Mouse (Mus musculus): Measurements from ENCODE around the gene Gm7073. TPM values are rescaled to one million over a fixed set of nuclear protein-coding genes. Genes with fewer than 3 reads are reported as not detected.
A peak's percentile ranks its signal among the peaks of the same experiment; 100 is the strongest.

The Gm7073 gene
- total RNA-seq (2017): not detected in 3 replicates

- ATAC-seq (replicated peaks; ENCODE audit: insufficient number of reproducible peaks, low FRiP score, low TSS enrichment, poor library complexity, severe bottlenecking): no peak
These were observed at the start of gene Gm7073 for GRCm38 (mm10) chrX:60539149-60539548. Gene Gm7073 (minus strand): TSS chrX:60539249.

GRCm38 (mm10) chrX:60570539-60570938 is 31.5 kb upstream of the Gm7073 start:
- no peak for ATAC-seq (replicated peaks; ENCODE audit: insufficient number of reproducible peaks, low FRiP score, low TSS enrichment, poor library complexity, severe bottlenecking)

- no peak for ATAC-seq (replicated peaks; ENCODE audit: insufficient number of reproducible peaks, low FRiP score, low TSS enrichment, poor library complexity, severe bottlenecking)
These were observed 30.0 kb upstream of the Gm7073 start for GRCm38 (mm10) chrX:60569047-60569446.

- ATAC-seq (replicated peaks; ENCODE audit: insufficient number of reproducible peaks, low FRiP score, low TSS enrichment, poor library complexity, severe bottlenecking): no peak
These were observed 16.2 kb upstream of the Gm7073 start for GRCm38 (mm10) chrX:60555242-60555641.

GRCm38 (mm10) chrX:60547444-60548304 is 8.6 kb upstream of the Gm7073 start:
- no peak for ATAC-seq (replicated peaks; ENCODE audit: insufficient number of reproducible peaks, low FRiP score, low TSS enrichment, poor library complexity, severe bottlenecking)

- ATAC-seq (replicated peaks; ENCODE audit: insufficient number of reproducible peaks, low FRiP score, low TSS enrichment, poor library complexity, severe bottlenecking): no peak
These were observed 8.0 kb upstream of the Gm7073 start for GRCm38 (mm10) chrX:60547098-60547443.

- ATAC-seq (replicated peaks; ENCODE audit: insufficient number of reproducible peaks, low FRiP score, low TSS enrichment, poor library complexity, severe bottlenecking): no peak
These were observed 6.9 kb upstream of the Gm7073 start for GRCm38 (mm10) chrX:60545906-60546305.

GRCm38 (mm10) chrX:60545444-60545843 is 6.4 kb upstream of the Gm7073 start:
- no peak for ATAC-seq (replicated peaks; ENCODE audit: insufficient number of reproducible peaks, low FRiP score, low TSS enrichment, poor library complexity, severe bottlenecking)

- ATAC-seq (replicated peaks; ENCODE audit: insufficient number of reproducible peaks, low FRiP score, low TSS enrichment, poor library complexity, severe bottlenecking): no peak
These were observed 5.0 kb upstream of the Gm7073 start for GRCm38 (mm10) chrX:60544098-60544497.

- ATAC-seq (replicated peaks; ENCODE audit: insufficient number of reproducible peaks, low FRiP score, low TSS enrichment, poor library complexity, severe bottlenecking): no peak
These were observed 3.9 kb upstream of the Gm7073 start for GRCm38 (mm10) chrX:60542901-60543300.

GRCm38 (mm10) chrX:60503995-60504394 is 35.1 kb downstream of the Gm7073 start:
- ATAC-seq (replicated peaks; ENCODE audit: insufficient number of reproducible peaks, low FRiP score, low TSS enrichment, poor library complexity, severe bottlenecking): no peak

- ATAC-seq (replicated peaks; ENCODE audit: insufficient number of reproducible peaks, low FRiP score, low TSS enrichment, poor library complexity, severe bottlenecking): no peak
These were observed 41.3 kb downstream of the Gm7073 start for GRCm38 (mm10) chrX:60497750-60498149.

GRCm38 (mm10) chrX:60495308-60495707 is 43.7 kb downstream of the Gm7073 start:
- no peak for ATAC-seq (replicated peaks; ENCODE audit: insufficient number of reproducible peaks, low FRiP score, low TSS enrichment, poor library complexity, severe bottlenecking)

- no peak for ATAC-seq (replicated peaks; ENCODE audit: insufficient number of reproducible peaks, low FRiP score, low TSS enrichment, poor library complexity, severe bottlenecking)
These were observed 75.3 kb downstream of the Gm7073 start for GRCm38 (mm10) chrX:60463786-60464185.

- no peak for ATAC-seq (replicated peaks; ENCODE audit: insufficient number of reproducible peaks, low FRiP score, low TSS enrichment, poor library complexity, severe bottlenecking)
These were observed 124.4 kb downstream of the Gm7073 start for GRCm38 (mm10) chrX:60414563-60415111.

GRCm38 (mm10) chrX:60405681-60406080 is 133.4 kb downstream of the Gm7073 start:
- ATAC-seq (replicated peaks; ENCODE audit: insufficient number of reproducible peaks, low FRiP score, low TSS enrichment, poor library complexity, severe bottlenecking): no peak

- peak; percentile 98 for ATAC-seq (replicated peaks; ENCODE audit: insufficient number of reproducible peaks, low FRiP score, low TSS enrichment, poor library complexity, severe bottlenecking)
These were observed 134.4 kb downstream of the Gm7073 start for GRCm38 (mm10) chrX:60404668-60405044.

- ATAC-seq (replicated peaks; ENCODE audit: insufficient number of reproducible peaks, low FRiP score, low TSS enrichment, poor library complexity, severe bottlenecking): no peak
These were observed 135.0 kb downstream of the Gm7073 start for GRCm38 (mm10) chrX:60403764-60404667.

- no peak for ATAC-seq (replicated peaks; ENCODE audit: insufficient number of reproducible peaks, low FRiP score, low TSS enrichment, poor library complexity, severe bottlenecking)
These were observed 135.8 kb downstream of the Gm7073 start for GRCm38 (mm10) chrX:60403062-60403763.

All from monocyte, adult 5-6 weeks (primary cell).